Mouse (Mus musculus) E14TG2a.4 (cell line): ENCODE measurements around the gene Zdhhc23.

Source experiments
- H3K27me3 ChIP-seq: 2 replicates; pipeline ENCODE4 v1.6.1; 2014; ENCODE audit warnings: low read length, control low read depth; ENCODE audit not compliant: insufficient read depth
- H3K36me3 ChIP-seq: 2 replicates; pipeline ENCODE4 v1.6.1; 2014; ENCODE audit warnings: low read length, control low read depth; ENCODE audit not compliant: insufficient read depth
- H3K4me1 ChIP-seq: replicated peaks from 2 replicates; pipeline ENCODE4 v1.6.1; 2014; ENCODE audit warnings: low read depth, low read length, control low read depth
- H3K4me3 ChIP-seq: replicated peaks from 2 replicates; pipeline ENCODE4 v1.5.1; 2014; ENCODE audit warnings: mild to moderate bottlenecking, low read length
- H3K9me3 ChIP-seq: 2 replicates; pipeline ENCODE4 v1.6.1; 2014; ENCODE audit warnings: low read length, control low read depth
- CTCF ChIP-seq: conservative IDR thresholded peaks from 2 replicates; pipeline ENCODE4 v1.5.1; 2014; ENCODE audit warnings: low read length
- NANOG ChIP-seq: IDR thresholded peaks from 2 replicates; pipeline ENCODE4 v1.6.1; 2014; ENCODE audit warnings: borderline replicate concordance, low read length, mixed read lengths
- POU5F1 ChIP-seq: IDR thresholded peaks from 2 replicates; pipeline ENCODE4 v1.6.1; 2014; ENCODE audit warnings: low read length, borderline replicate concordance

The Zdhhc23 gene

DNA sequence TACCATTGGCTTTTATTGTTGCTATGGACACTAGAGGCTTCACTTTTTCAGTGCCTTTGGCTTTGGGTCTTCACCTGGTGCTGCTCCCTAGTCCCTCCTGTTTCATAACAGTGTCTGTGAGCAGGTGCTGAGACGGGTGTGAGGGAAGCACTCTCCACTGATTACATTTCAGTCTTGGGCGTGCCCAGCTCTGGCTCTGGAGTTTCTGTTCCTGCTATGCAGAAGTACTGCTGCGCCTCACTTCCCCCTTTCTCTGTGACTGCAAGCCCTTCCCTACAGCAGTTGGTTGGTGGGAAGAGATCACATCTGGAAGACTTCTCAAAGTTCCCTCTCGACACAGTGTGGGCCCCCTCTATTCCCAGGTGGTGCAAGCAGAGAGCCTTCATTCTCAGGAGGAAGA is 28.0 kb downstream of the Zdhhc23 start:
- TF ChIP-seq NANOG (no peak), CTCF (no peak), POU5F1 (no peak)
- peaks cover 23% of the 10 kb centered on the region for H3K36me3 ChIP-seq
- H3K4me3 ChIP-seq, result no peak overlapping the region
- H3K27me3 ChIP-seq, result no peaks in the 10 kb centered on the region
- no peaks in the 10 kb centered on the region for H3K4me1 ChIP-seq
- H3K9me3 ChIP-seq, result no peaks in the 10 kb centered on the region

DNA sequence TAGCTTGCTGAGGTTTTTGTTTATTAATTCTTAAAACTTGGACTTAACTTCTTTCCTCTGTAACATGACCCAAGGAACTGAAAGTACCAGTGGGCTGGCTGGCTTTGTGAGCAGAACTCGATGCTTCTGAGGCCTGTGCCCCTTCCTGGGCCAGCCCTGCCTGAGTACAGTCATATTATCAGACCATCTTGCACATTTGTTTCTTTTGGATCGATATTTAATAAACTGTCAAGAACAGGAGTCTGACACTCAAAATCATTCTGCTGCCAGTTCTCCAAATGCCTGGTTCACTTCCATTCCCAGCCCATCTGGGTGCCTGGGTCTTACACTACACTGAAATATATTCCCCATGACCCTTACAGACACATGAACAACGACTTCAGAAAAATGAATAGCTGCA is 33.7 kb downstream of the Zdhhc23 start:
- no peaks in the 10 kb centered on the region for H3K4me1 ChIP-seq
- no peaks in the 10 kb centered on the region for H3K27me3 ChIP-seq
- TF ChIP-seq CTCF (no peak), NANOG (no peak), POU5F1 (no peak)
- peaks cover 7% of the 10 kb centered on the region; the same call in 1 of the 2 replicates for H3K36me3 ChIP-seq
- H3K4me3 ChIP-seq, result no peak overlapping the region
- no peaks in the 10 kb centered on the region for H3K9me3 ChIP-seq

DNA sequence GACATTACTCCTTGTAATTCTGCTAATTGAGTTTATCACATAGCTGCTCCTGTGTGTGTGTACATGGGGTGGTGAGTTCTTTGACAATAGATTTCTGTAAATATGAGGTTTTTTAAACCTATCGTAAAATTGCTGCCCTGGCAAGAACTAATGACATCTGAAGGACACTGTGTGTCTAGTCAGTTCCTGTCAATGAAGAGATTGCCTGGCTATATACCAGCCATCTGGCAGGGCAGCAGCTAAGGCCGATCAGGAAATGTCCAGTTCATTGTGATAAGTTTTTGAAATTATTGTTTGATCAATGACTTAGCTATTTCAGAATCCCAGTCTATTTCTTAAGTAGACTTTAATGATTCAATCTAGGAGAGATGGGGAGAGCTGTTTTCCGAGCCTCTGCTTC is 34.2 kb downstream of the Zdhhc23 start:
- Histone ChIP-seq H3K27me3 (no peaks in the 10 kb centered on the region), H3K36me3 (peaks cover 7% of the 10 kb centered on the region; the same call in 1 of the 2 replicates), H3K9me3 (no peaks in the 10 kb centered on the region), H3K4me1 (no peaks in the 10 kb centered on the region), H3K4me3 (no peak overlapping the region)
- no peak for TF ChIP-seq CTCF
- TF ChIP-seq NANOG, result no peak
- TF ChIP-seq POU5F1, result no peak

GRCm38 (mm10) chr16:43940846-43941245 is 38.7 kb downstream of the Zdhhc23 start:
- Histone ChIP-seq H3K4me3 (no peak overlapping the region), H3K9me3 (no peaks in the 10 kb centered on the region), H3K4me1 (no peaks in the 10 kb centered on the region), H3K36me3 (peaks cover 13% of the 10 kb centered on the region; the same call in 1 of the 2 replicates), H3K27me3 (no peaks in the 10 kb centered on the region)
- no peak for TF ChIP-seq NANOG
- TF ChIP-seq CTCF, result no peak
- no peak for TF ChIP-seq POU5F1

DNA sequence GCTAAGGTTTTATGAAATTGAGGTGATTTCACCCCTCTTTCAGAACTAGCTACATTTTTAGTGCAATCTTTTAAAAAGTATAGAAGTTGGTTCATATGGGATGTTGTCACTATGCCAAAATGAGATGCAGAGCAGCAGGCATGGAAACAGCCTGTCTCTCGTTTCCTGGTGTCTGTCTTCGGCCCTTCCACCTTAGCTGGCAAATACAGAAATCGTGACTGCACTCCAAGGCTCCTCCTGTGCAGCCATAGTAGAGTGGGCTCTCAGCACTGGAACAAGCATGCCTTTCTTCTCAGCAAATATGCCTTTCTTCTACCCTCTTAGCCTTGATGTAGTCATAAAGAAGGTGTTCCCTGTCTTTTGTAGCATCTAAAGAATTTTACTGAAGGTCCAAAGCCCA is 43.7 kb downstream of the Zdhhc23 start:
- Histone ChIP-seq H3K9me3 (no peaks in the 10 kb centered on the region), H3K4me3 (no peak overlapping the region), H3K36me3 (peaks cover 13% of the 10 kb centered on the region), H3K4me1 (0 out of 2 replicates have a peak, but pooled peaks cover 3% of the 10 kb centered on the region), H3K27me3 (no peaks in the 10 kb centered on the region)
- TF ChIP-seq POU5F1, result no peak
- no peak for TF ChIP-seq NANOG
- TF ChIP-seq CTCF, result no peak

GRCm38 (mm10) chr16:43935367-43935766 is 44.2 kb downstream of the Zdhhc23 start:
- TF ChIP-seq POU5F1 (no peak), CTCF (no peak), NANOG (no peak)
- H3K4me3 ChIP-seq, result no peak overlapping the region

DNA sequence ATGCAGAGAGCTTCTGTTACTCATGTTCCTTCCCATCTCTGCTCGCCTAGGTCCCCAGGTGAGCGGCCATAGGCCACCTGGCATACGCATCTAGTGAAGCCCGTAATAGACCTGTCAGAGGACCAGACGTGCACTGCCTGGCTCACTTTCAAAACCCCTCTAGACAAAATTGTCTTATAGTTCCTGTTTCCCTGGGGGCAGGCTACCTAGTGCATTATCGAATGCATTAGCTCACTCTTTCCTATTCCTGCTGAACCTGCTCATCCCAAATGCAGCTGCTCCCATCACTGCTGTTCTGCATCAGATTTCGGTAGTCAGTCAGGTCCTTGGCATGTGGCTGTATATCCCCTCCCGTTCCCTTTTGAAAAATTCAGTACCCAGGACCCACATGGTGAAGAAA is 44.7 kb downstream of the Zdhhc23 start:
- Histone ChIP-seq H3K36me3 (peaks cover 13% of the 10 kb centered on the region), H3K4me1 (0 out of 2 replicates have a peak, but pooled peaks cover 3% of the 10 kb centered on the region), H3K9me3 (no peaks in the 10 kb centered on the region), H3K4me3 (no peak overlapping the region), H3K27me3 (no peaks in the 10 kb centered on the region)
- TF ChIP-seq POU5F1, result no peak
- TF ChIP-seq CTCF, result no peak
- no peak for TF ChIP-seq NANOG

More at GRCm38 (mm10) chr16:43935367-43935766, 44.2 kb downstream of the Zdhhc23 start:
- H3K36me3 ChIP-seq, result peaks cover 13% of the 10 kb centered on the region
- 0 out of 2 replicates have a peak, but pooled peaks cover 3% of the 10 kb centered on the region for H3K4me1 ChIP-seq
- no peaks in the 10 kb centered on the region for H3K27me3 ChIP-seq
- no peaks in the 10 kb centered on the region for H3K9me3 ChIP-seq

DNA sequence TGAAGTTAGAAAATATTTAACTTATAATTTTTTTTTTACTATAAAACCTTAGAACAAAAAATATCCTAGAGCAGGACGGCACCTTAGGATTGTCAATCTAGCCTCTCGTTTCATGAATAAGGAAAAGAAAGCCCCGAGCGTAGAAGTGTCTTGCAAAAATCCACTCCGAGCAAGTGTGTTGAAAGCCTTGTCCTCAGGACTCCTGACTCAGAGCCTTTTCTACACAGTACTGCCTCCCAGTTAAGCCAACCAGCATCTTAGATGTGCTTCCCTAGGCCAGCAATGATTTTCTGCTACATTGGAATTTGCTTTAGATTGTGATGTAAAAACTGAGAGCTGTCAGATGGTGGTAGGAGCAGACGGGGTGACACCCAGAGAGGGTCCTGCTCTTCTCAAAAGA is 46.5 kb downstream of the Zdhhc23 start:
- H3K4me1 ChIP-seq, result 0 out of 2 replicates have a peak, but pooled peaks cover 3% of the 10 kb centered on the region
- H3K27me3 ChIP-seq, result no peaks in the 10 kb centered on the region
- TF ChIP-seq POU5F1 (no peak), NANOG (no peak), CTCF (no peak)
- H3K4me3 ChIP-seq, result no peak overlapping the region
- H3K36me3 ChIP-seq, result peaks cover 7% of the 10 kb centered on the region
- H3K9me3 ChIP-seq, result no peaks in the 10 kb centered on the region

- no peak overlapping the region for H3K4me3 ChIP-seq
Measured at GRCm38 (mm10) chr16:43932319-43932718, 47.3 kb downstream of the Zdhhc23 start.

More at GRCm38 (mm10) chr16:43932319-43932718, 47.3 kb downstream of the Zdhhc23 start:
- Histone ChIP-seq H3K36me3 (peaks cover 7% of the 10 kb centered on the region), H3K27me3 (no peaks in the 10 kb centered on the region), H3K9me3 (no peaks in the 10 kb centered on the region), H3K4me1 (peaks cover 6% of the 10 kb centered on the region; the same call in 1 of the 2 replicates)
- no peak for TF ChIP-seq CTCF
- TF ChIP-seq NANOG, result no peak
- no peak for TF ChIP-seq POU5F1
